Mouse (Mus musculus) kidney, adult 10 weeks (tissue): ENCODE measurements around the gene Gm10944. TPM values are rescaled to one million over a fixed set of nuclear protein-coding genes. Genes with fewer than 3 reads are reported as not detected.

Source experiments
- polyA plus RNA-seq: library from polyadenylated mRNA; stranded (reverse); fragments of 350-450 nt; fragmentation: Illumina TruSeq; extraction: RNeasy Lipid Tissue Mini Kit (QIAGEN cat#74804); gene quantifications from one replicate; pipeline ENCODE4 v1.2.3, GENCODE M21; 2014; ENCODE audit warnings: low read depth, low replicate concordance

The Gm10944 gene
- not detected for polyA plus RNA-seq

GRCm38 (mm10) chr10:10681048-10681447, at the start of gene Gm10944:
Gene Gm10944, plus strand, starts transcription at chr10:10681348.

Other genes starting within 250 kb of the Gm10944 start
- 0.16 TPM for gene Adgb, start 209.0 kb upstream of the Gm10944 start, polyA plus RNA-seq
- gene Rab32, start 123.1 kb upstream of the Gm10944 start, polyA plus RNA-seq = 24.3 TPM